Mouse (Mus musculus) spleen, embryonic (tissue): ENCODE results near the gene Cdk5rap3.

ENCODE experiments used
- CTCF ChIA-PET: fragments of 350-600 bp; sonication (Branson Sonifier 250); formaldehyde crosslinking; loops from one replicate; lab custom pipeline; 2022; lab: Charles Lee

Gene Cdk5rap3

GRCm38 (mm10) chr11:96862534-96862933 lies 53.8 kb downstream of the Cdk5rap3 start:
- CTCF ChIA-PET = interaction anchor here (1.0 to 1.3 kb wide), 2 partner anchors 88 to 90 kb away, joined by 3 read pairs; no protein-coding TSS in a partner anchor

GRCm38 (mm10) chr11:96861878-96862289 lies 54.4 kb downstream of the Cdk5rap3 start:
- CTCF ChIA-PET = interaction anchor here (0.6 to 1.5 kb wide), 5 partner anchors 88 to 119 kb away, joined by 3 to 5 read pairs (median 3); no protein-coding TSS in a partner anchor

GRCm38 (mm10) chr11:96861446-96861845 lies 54.9 kb downstream of the Cdk5rap3 start:
- CTCF ChIA-PET = interaction anchor here (0.5 to 1.5 kb wide), 7 partner anchors 79 to 119 kb away, joined by 3 to 10 read pairs (median 4); no protein-coding TSS in a partner anchor

GRCm38 (mm10) chr11:96860564-96860963 lies 55.7 kb downstream of the Cdk5rap3 start:
- CTCF ChIA-PET = interaction anchor here (0.6 to 1.5 kb wide), 4 partner anchors 96 to 418 kb away, joined by 3 to 4 read pairs (median 3); no protein-coding TSS in a partner anchor

- CTCF ChIA-PET = interaction anchor here (1.1 kb wide), 1 partner anchor 103 kb away, joined by 3 read pairs; no protein-coding TSS in a partner anchor
Observed at GRCm38 (mm10) chr11:96859635-96860034, 56.7 kb downstream of the Cdk5rap3 start.

- CTCF ChIA-PET = no interaction called here
Observed at GRCm38 (mm10) chr11:96857446-96857845, 58.9 kb downstream of the Cdk5rap3 start.
